Mouse (Mus musculus) neural tube, embryonic 11.5 days (tissue): Measurements from ENCODE around the gene Nf2. TPM values are rescaled to one million over a fixed set of nuclear protein-coding genes. Genes with fewer than 3 reads are reported as not detected.

ENCODE experiments used
- ATAC-seq: fragments of 200-750 bp; cut with Nextera tagmentation; 2 replicates; pipeline ENCODE4 v1.8.0; 2017; ENCODE audit warnings: moderate number of reproducible peaks, mild to moderate bottlenecking, moderate TSS enrichment, moderate library complexity; ENCODE audit not compliant: insufficient read depth, low FRiP score, low TSS enrichment
- DNase-seq: peaks from one replicate; pipeline ENCODE4 v3.0.0-alpha.2; 2015; ENCODE audit warnings: low spot score
- H3K27ac ChIP-seq: fragments of 300-500 bp; sonication (generic); 2 replicates; pipeline ENCODE4 v1.5.1; 2014; ENCODE audit warnings: low read depth, mild to moderate bottlenecking, low read length
- H3K27me3 ChIP-seq: fragments of 300-500 bp; sonication (generic); 2 replicates; pipeline ENCODE4 v1.6.1; 2014; ENCODE audit warnings: mild to moderate bottlenecking, low read length, mixed read lengths; ENCODE audit not compliant: control insufficient read depth, insufficient read depth
- H3K36me3 ChIP-seq: fragments of 300-500 bp; sonication (generic); 2 replicates; pipeline ENCODE4 v1.6.1; 2014; ENCODE audit warnings: mild to moderate bottlenecking, low read length, moderate library complexity, mixed read lengths; ENCODE audit not compliant: control insufficient read depth, insufficient read depth
- H3K4me1 ChIP-seq: fragments of 300-500 bp; sonication (generic); 2 replicates; pipeline ENCODE4 v1.6.1; 2014; ENCODE audit warnings: low read length, mixed read lengths; ENCODE audit not compliant: control insufficient read depth, insufficient read depth
- H3K4me2 ChIP-seq: fragments of 300-500 bp; sonication (generic); 2 replicates; pipeline ENCODE4 v1.6.1; 2014; ENCODE audit warnings: low read depth, mild to moderate bottlenecking, moderate library complexity
- H3K4me3 ChIP-seq: fragments of 300-500 bp; sonication (generic); 2 replicates; pipeline ENCODE4 v1.5.1; 2014; ENCODE audit warnings: low read depth, low read length
- H3K9ac ChIP-seq: fragments of 300-500 bp; sonication (generic); 2 replicates; pipeline ENCODE4 v1.6.1; 2014; ENCODE audit warnings: mild to moderate bottlenecking, low read length
- H3K9me3 ChIP-seq: fragments of 300-500 bp; sonication (generic); 2 replicates; pipeline ENCODE4 v1.6.1; 2016; ENCODE audit warnings: low read length; ENCODE audit not compliant: control insufficient read depth
- WGBS: fragments of 180-500 bp; shearing (Covaris S2); extraction: QIAGEN DNeasy Blood & Tissue Kit; methylation state at CpG from one replicate; pipeline ENCODE4 v1.1.7; 2014; 5-methylcytosine and 5-hydroxymethylcytosine counted together
- polyA plus RNA-seq: library from polyadenylated mRNA; unstranded; fragments of >200 nt; fragmentation: Nextera tagmentation; extraction: Ambion mirVana; gene quantifications from 2 replicates; pipeline ENCODE4 v1.2.1, GENCODE M21; 2014

Nf2 gene
- polyA plus RNA-seq, 1 experiment from 2014 or later = 67.7 TPM

GRCm38 (mm10) chr11:4768399-4768798 is 80.9 kb downstream of the Nf2 start:
- no peaks in the 10 kb centered on the region for H3K4me1 ChIP-seq
- DNase-seq (no peak), ATAC-seq (no peak)
- no peak overlapping the region for H3K4me3 ChIP-seq
- WGBS = 88% methylated on average over 4 of the region's 4 CpGs
- H3K4me2 ChIP-seq = no peak overlapping the region
- H3K27me3 ChIP-seq = no peaks in the 10 kb centered on the region
- H3K9ac ChIP-seq = no peak overlapping the region
- no peak overlapping the region for H3K27ac ChIP-seq
- no peaks in the 10 kb centered on the region for H3K9me3 ChIP-seq
- no peaks in the 10 kb centered on the region; the same call in 1 of the 2 replicates for H3K36me3 ChIP-seq

- Histone ChIP-seq H3K36me3 (no peaks in the 10 kb centered on the region), H3K4me2 (no peak overlapping the region), H3K27me3 (0 out of 2 replicates have a peak, but pooled peaks cover 2% of the 10 kb centered on the region), H3K4me3 (no peak overlapping the region), H3K9me3 (no peaks in the 10 kb centered on the region), H3K4me1 (peaks cover 6% of the 10 kb centered on the region; the same call in 1 of the 2 replicates), H3K27ac (no peak overlapping the region), H3K9ac (no peak overlapping the region)
- DNase-seq = no peak
- 61% methylated on average over 5 of the region's 5 CpGs for WGBS
- no peak for ATAC-seq
These were observed 84.9 kb downstream of the Nf2 start for GRCm38 (mm10) chr11:4764476-4764875.

- H3K27ac ChIP-seq = no peak overlapping the region; the same call in 1 of the 2 replicates
- H3K4me3 ChIP-seq = no peak overlapping the region
- WGBS = 15% methylated on average over 5 of the region's 5 CpGs
- ATAC-seq (no peak), DNase-seq (no peak)
- H3K9ac ChIP-seq = no peak overlapping the region
- 0 out of 2 replicates have a peak, but pooled peaks cover 2% of the 10 kb centered on the region for H3K27me3 ChIP-seq
- no peaks in the 10 kb centered on the region for H3K36me3 ChIP-seq
- H3K4me2 ChIP-seq = no peak overlapping the region
- H3K4me1 ChIP-seq = peaks cover 6% of the 10 kb centered on the region; the same call in 1 of the 2 replicates
- H3K9me3 ChIP-seq = no peaks in the 10 kb centered on the region
These were observed 85.7 kb downstream of the Nf2 start for GRCm38 (mm10) chr11:4763631-4764030.

- Histone ChIP-seq H3K27me3 (0 out of 2 replicates have a peak, but pooled peaks cover 2% of the 10 kb centered on the region), H3K4me2 (no peak overlapping the region), H3K4me1 (peaks cover 6% of the 10 kb centered on the region; the same call in 1 of the 2 replicates), H3K36me3 (no peaks in the 10 kb centered on the region), H3K9ac (no peak overlapping the region), H3K4me3 (no peak overlapping the region), H3K9me3 (no peaks in the 10 kb centered on the region), H3K27ac (0 out of 2 replicates have a peak overlapping the region, but pooled peaks have one; percentile 14)
- 13% methylated on average over 2 of the region's 2 CpGs for WGBS
- no peak for ATAC-seq
- DNase-seq = no peak
These were observed 86.8 kb downstream of the Nf2 start for GRCm38 (mm10) chr11:4762511-4762910.

- Histone ChIP-seq H3K4me1 (peaks cover 6% of the 10 kb centered on the region; the same call in 1 of the 2 replicates), H3K27ac (no peak overlapping the region), H3K36me3 (no peaks in the 10 kb centered on the region), H3K9me3 (no peaks in the 10 kb centered on the region), H3K4me3 (no peak overlapping the region), H3K9ac (no peak overlapping the region), H3K4me2 (no peak overlapping the region), H3K27me3 (0 out of 2 replicates have a peak, but pooled peaks cover 2% of the 10 kb centered on the region)
- ATAC-seq = no peak
- DNase-seq = no peak
- WGBS = 9% methylated on average over 6 of the region's 6 CpGs
These were observed 87.3 kb downstream of the Nf2 start for GRCm38 (mm10) chr11:4761991-4762390.

GRCm38 (mm10) chr11:4760438-4760837 is 88.9 kb downstream of the Nf2 start:
- peaks cover 6% of the 10 kb centered on the region; the same call in 1 of the 2 replicates for H3K4me1 ChIP-seq
- ATAC-seq (no peak), DNase-seq (no peak)
- WGBS = 21% methylated on average over 4 of the region's 4 CpGs
- no peak overlapping the region for H3K4me3 ChIP-seq
- H3K27ac ChIP-seq = no peak overlapping the region
- no peak overlapping the region for H3K4me2 ChIP-seq
- 0 out of 2 replicates have a peak, but pooled peaks cover 2% of the 10 kb centered on the region for H3K27me3 ChIP-seq
- no peaks in the 10 kb centered on the region for H3K9me3 ChIP-seq
- H3K9ac ChIP-seq = no peak overlapping the region
- H3K36me3 ChIP-seq = no peaks in the 10 kb centered on the region

GRCm38 (mm10) chr11:4757789-4758158 is 91.6 kb downstream of the Nf2 start:
- no peaks in the 10 kb centered on the region for H3K9me3 ChIP-seq
- DNase-seq (peak; percentile 53), ATAC-seq (peak; percentile 61)
- H3K9ac ChIP-seq = no peak overlapping the region
- H3K4me2 ChIP-seq = no peak overlapping the region
- WGBS = 13% methylated on average over 4 of the region's 4 CpGs
- 0 out of 2 replicates have a peak overlapping the region, but pooled peaks have one; percentile 14 for H3K27ac ChIP-seq
- no peaks in the 10 kb centered on the region for H3K36me3 ChIP-seq
- peaks cover 14% of the 10 kb centered on the region; the same call in 1 of the 2 replicates for H3K4me1 ChIP-seq
- H3K27me3 ChIP-seq = 0 out of 2 replicates have a peak, but pooled peaks cover 2% of the 10 kb centered on the region
- no peak overlapping the region for H3K4me3 ChIP-seq

GRCm38 (mm10) chr11:4756984-4757788 is 92.2 kb downstream of the Nf2 start:
- no peaks in the 10 kb centered on the region for H3K36me3 ChIP-seq
- H3K4me1 ChIP-seq = peaks cover 12% of the 10 kb centered on the region; the same call in 1 of the 2 replicates
- WGBS = 36% methylated on average over 11 of the region's 11 CpGs
- H3K27ac ChIP-seq = 0 out of 2 replicates have a peak overlapping the region, but pooled peaks have one; percentile 14
- no peak overlapping the region for H3K4me2 ChIP-seq
- H3K9ac ChIP-seq = no peak overlapping the region
- 0 out of 2 replicates have a peak, but pooled peaks cover 2% of the 10 kb centered on the region for H3K27me3 ChIP-seq
- H3K9me3 ChIP-seq = no peaks in the 10 kb centered on the region
- DNase-seq (peak; percentile 73), ATAC-seq (peak; percentile 70)
- no peak overlapping the region for H3K4me3 ChIP-seq
